Mouse (Mus musculus): ENCODE measurements around the gene Pde10a. TPM values are rescaled to one million over a fixed set of nuclear protein-coding genes. Genes with fewer than 3 reads are reported as not detected.
"Not testable (repeated sequence)": the region's sequence is repeated elsewhere in the genome, so short reads cannot be mapped to it uniquely, and the experiment has no call there.

Pde10a gene
- polyA plus RNA-seq, 1 experiment from 2014 or later: 12.5 TPM

DNA sequence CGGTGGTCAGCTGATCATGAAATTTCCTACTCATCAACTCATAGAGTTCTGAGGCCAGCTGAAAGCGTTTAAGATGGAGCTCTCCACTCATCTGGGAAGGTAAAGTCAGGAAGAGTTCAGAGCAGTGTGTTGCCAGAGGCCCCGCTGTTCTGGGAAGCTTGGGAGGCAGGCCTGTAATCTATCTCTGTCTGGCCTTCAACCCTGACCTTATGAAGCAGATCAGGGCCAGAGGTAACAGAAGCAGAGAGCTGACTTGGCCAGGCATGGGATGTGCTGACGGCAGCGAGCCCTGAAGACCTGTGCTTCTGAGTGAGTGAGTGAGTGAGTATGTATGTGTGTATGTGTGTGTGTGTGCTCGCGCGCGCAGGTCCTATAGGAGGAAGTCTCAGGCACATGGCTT is 132.5 kb downstream of the Pde10a start:
- no peak overlapping the region for H3K9ac ChIP-seq (replicated peaks)
- no peaks in the 10 kb centered on the region for H3K4me1 ChIP-seq
- H3K9me3 ChIP-seq (replicated peaks): no peaks in the 10 kb centered on the region
- H3K27ac ChIP-seq (replicated peaks): no peak overlapping the region
- H3K27me3 ChIP-seq (replicated peaks): 0 out of 2 replicates have a peak, but pooled peaks cover 3% of the 10 kb centered on the region
- no peak for ATAC-seq (ENCODE audit: low FRiP score)
- no peak overlapping the region for H3K4me3 ChIP-seq (replicated peaks)
- WGBS: 83% methylated on average over 9 of the region's 9 CpGs
- no peaks in the 10 kb centered on the region for H3K36me3 ChIP-seq
- no peak overlapping the region for H3K4me2 ChIP-seq

DNA sequence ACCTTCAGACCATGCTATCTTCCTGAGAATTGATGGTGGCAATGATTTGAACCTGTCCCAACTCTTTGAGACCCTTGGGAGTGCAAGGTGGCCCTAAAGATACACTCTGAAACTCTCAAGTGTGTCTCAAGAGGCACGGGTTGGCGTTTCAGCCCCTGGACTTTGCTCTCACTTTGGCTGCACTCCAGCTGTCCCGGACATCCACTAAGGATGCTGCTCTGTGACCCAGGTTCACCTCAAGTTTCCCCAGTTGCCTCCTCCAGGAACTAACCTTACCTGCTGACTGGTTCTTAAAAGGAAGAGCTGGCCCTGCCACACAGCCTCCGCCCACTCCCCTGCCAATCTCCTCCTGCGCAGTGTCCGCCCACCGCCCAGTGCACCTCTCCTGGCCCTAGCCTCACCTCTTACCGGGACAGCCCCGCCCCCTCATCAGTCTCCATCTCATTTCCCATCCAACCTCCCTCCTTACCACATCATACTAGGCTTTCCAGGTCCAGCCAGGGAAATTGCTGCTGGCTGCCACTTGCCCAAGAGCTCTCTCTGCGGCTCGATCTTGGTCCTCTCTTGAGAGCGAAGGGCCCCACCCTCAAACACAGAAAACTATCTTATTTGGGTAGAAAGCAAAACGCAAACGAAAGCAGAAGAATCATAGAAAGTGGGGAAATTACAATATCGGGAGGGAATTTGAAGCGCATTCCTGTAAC is 133.7 kb downstream of the Pde10a start:
- H3K9ac ChIP-seq (replicated peaks): no peak overlapping the region
- 65% methylated on average over 16 of the region's 16 CpGs for WGBS

DNA sequence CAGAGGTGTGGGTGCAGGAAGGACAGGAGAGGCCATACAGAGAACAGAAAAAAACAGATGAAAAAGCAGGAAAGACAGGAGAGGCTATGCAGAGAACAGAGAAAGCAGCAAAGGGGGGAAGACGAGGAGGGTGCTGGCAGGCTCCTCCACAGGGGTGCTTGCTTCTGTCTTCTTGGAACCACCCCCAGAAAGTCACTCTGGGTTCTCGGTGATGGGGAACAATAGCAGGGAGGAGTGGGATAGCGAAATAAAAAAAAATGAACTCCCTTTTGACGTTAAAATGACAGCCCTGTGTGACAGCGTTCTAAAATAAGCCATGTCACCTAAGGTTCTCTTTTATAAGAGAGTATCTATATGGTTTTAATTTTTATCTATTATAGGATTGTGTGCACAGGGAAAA is 141.7 kb downstream of the Pde10a start:
- 72% methylated on average over 5 of the region's 5 CpGs for WGBS
- no peak for ATAC-seq (ENCODE audit: low FRiP score)
- no peak overlapping the region for H3K4me2 ChIP-seq

More for the DNA sequence above, 133.7 kb downstream of the Pde10a start:
- Histone ChIP-seq H3K4me1 (no peaks in the 10 kb centered on the region), H3K27me3 (replicated peaks) (0 out of 2 replicates have a peak, but pooled peaks cover 3% of the 10 kb centered on the region), H3K4me2 (no peak overlapping the region), H3K9me3 (replicated peaks) (no peaks in the 10 kb centered on the region), H3K4me3 (replicated peaks) (no peak overlapping the region), H3K27ac (replicated peaks) (no peak overlapping the region), H3K36me3 (no peaks in the 10 kb centered on the region)
- no peak for ATAC-seq (ENCODE audit: low FRiP score)

DNA sequence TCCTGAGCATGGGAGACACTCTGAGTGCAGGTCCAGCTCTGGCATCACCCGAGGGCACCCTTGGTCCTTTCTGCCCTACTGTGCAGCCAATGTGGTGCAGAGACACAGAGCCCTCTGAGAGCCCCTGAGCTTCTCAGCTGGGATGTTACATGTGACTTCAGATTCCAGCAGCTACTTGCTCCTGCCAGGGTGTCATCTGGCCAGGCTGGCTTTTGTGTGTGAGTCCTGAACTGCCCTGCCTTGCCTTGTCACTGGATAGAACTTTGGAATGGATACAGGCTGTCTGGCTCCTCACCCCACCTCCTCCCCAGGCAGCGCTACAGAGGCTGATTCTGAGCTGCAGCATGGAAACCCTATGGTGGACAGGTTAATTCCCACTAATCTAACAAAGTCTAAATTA is 149.5 kb downstream of the Pde10a start:
- Histone ChIP-seq H3K27ac (replicated peaks) (no peak overlapping the region), H3K9me3 (replicated peaks) (no peaks in the 10 kb centered on the region), H3K36me3 (no peaks in the 10 kb centered on the region), H3K9ac (replicated peaks) (no peak overlapping the region), H3K4me3 (replicated peaks) (no peak overlapping the region), H3K27me3 (replicated peaks) (no peaks in the 10 kb centered on the region), H3K4me1 (no peaks in the 10 kb centered on the region), H3K4me2 (no peak overlapping the region)
- ATAC-seq (ENCODE audit: low FRiP score): no peak
- WGBS: 75% methylated on average over 2 of the region's 2 CpGs

More for the DNA sequence above, 141.7 kb downstream of the Pde10a start:
- no peaks in the 10 kb centered on the region for H3K27me3 ChIP-seq (replicated peaks)
- H3K27ac ChIP-seq (replicated peaks): no peak overlapping the region
- H3K36me3 ChIP-seq: no peaks in the 10 kb centered on the region
- H3K9ac ChIP-seq (replicated peaks): no peak overlapping the region
- no peaks in the 10 kb centered on the region for H3K4me1 ChIP-seq
- H3K9me3 ChIP-seq (replicated peaks): no peaks in the 10 kb centered on the region
- no peak overlapping the region for H3K4me3 ChIP-seq (replicated peaks)

DNA sequence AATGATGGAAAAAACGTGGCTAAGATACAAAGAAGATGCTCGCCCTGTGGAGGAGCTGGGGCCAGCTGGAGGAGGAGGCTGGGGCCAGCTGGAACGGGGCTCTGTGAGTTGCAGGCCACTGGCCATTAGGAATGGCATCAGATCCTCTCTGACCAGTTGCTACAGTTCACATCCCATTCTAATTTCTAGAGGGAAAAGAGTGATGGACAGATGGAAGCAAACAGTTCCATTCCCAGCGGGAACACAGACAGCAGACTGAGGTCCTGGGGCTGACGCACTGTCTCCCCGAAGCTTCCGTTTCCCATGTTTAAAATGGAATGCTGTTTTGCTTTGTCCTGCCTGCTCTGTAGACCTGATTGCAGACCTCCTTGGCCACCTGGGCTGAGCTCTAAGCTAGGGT is 161.2 kb downstream of the Pde10a start:
- Histone ChIP-seq H3K4me3 (replicated peaks) (no peak overlapping the region), H3K27ac (replicated peaks) (no peak overlapping the region), H3K9me3 (replicated peaks) (no peaks in the 10 kb centered on the region), H3K9ac (replicated peaks) (no peak overlapping the region), H3K27me3 (replicated peaks) (no peaks in the 10 kb centered on the region), H3K4me2 (no peak overlapping the region), H3K36me3 (no peaks in the 10 kb centered on the region), H3K4me1 (no peaks in the 10 kb centered on the region)
- no peak for ATAC-seq (ENCODE audit: low FRiP score)
- WGBS: 77% methylated on average over 7 of the region's 7 CpGs

DNA sequence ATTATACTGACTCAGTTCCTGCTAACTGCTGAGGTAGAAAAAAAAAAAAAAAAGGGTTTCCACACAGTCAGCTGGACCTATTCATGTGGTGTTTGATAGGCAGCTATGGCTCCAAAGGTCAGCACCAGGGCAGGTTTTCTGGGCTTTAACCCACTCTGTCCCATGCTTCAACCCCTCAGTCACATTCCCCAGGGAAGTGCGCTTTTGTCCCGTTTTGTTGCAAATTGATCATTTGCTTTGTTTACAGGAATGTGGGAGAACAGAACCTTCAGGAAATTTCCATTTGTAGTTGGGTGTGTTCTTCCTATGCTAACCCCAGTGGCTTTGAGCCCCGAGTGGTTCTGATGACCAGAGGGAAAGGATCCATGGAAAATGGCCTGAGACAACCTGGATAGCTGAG is 162.9 kb downstream of the Pde10a start:
- no peaks in the 10 kb centered on the region for H3K9me3 ChIP-seq (replicated peaks)
- H3K27me3 ChIP-seq (replicated peaks): no peaks in the 10 kb centered on the region
- H3K4me1 ChIP-seq: no peaks in the 10 kb centered on the region
- no peak overlapping the region for H3K4me2 ChIP-seq
- no peaks in the 10 kb centered on the region for H3K36me3 ChIP-seq
- no peak overlapping the region for H3K9ac ChIP-seq (replicated peaks)
- 56% methylated on average over 3 of the region's 3 CpGs for WGBS
- no peak overlapping the region for H3K4me3 ChIP-seq (replicated peaks)
- no peak for ATAC-seq (ENCODE audit: low FRiP score)
- H3K27ac ChIP-seq (replicated peaks): no peak overlapping the region

DNA sequence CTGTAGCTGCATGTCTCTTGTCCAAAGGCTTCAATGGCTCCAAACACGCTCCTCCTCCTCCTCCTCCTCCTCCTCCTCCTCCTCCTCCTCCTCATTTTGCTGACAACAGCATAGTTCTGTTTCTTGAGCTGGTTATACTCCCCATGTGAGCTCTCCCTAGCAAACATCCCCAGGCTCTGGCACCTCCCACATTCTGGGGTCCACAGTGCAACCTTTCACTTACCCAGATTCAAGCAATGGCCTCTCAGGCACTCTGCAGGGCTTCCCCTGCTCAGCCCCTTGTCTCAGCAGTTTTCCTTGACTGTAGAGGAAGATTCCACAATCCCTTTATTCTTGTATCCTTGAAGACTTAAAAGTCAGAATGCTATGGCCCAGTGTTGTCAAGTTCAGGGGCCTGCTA is 173.1 kb downstream of the Pde10a start:
- Histone ChIP-seq H3K36me3 (no peaks in the 10 kb centered on the region), H3K9ac (replicated peaks) (no peak overlapping the region), H3K9me3 (replicated peaks) (no peaks in the 10 kb centered on the region), H3K4me2 (no peak overlapping the region), H3K27ac (replicated peaks) (no peak overlapping the region), H3K4me1 (no peaks in the 10 kb centered on the region), H3K4me3 (replicated peaks) (no peak overlapping the region), H3K27me3 (replicated peaks) (no peaks in the 10 kb centered on the region)
- ATAC-seq (ENCODE audit: low FRiP score): no peak
- WGBS: 88% methylated on average over 1 of the region's 1 CpGs

DNA sequence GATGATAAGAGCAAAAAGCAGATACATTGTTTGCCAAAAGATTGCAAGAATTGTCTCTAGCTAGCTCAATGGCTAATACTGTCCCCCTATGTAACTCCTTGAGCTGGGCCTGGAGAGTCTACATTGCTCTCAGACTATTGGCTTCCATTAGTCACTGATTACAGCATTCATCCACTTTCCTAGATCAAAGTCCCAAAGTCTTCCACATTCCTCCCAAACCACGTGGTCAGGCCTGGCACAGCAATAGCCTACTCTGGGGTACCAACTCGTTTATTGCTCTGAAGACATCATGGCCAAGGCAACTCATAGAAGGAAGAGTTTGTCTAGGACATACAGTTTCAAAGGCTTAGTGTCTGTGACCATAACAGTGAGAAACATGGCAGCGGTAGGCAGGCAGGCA is 173.6 kb downstream of the Pde10a start:
- no peaks in the 10 kb centered on the region for H3K36me3 ChIP-seq
- H3K27me3 ChIP-seq (replicated peaks): no peaks in the 10 kb centered on the region
- H3K4me2 ChIP-seq: no peak overlapping the region
- H3K4me3 ChIP-seq (replicated peaks): no peak overlapping the region
- no peaks in the 10 kb centered on the region for H3K9me3 ChIP-seq (replicated peaks)
- no peak overlapping the region for H3K9ac ChIP-seq (replicated peaks)
- ATAC-seq (ENCODE audit: low FRiP score): no peak
- 85% methylated on average over 3 of the region's 3 CpGs for WGBS
- no peaks in the 10 kb centered on the region for H3K4me1 ChIP-seq
- H3K27ac ChIP-seq (replicated peaks): no peak overlapping the region

DNA sequence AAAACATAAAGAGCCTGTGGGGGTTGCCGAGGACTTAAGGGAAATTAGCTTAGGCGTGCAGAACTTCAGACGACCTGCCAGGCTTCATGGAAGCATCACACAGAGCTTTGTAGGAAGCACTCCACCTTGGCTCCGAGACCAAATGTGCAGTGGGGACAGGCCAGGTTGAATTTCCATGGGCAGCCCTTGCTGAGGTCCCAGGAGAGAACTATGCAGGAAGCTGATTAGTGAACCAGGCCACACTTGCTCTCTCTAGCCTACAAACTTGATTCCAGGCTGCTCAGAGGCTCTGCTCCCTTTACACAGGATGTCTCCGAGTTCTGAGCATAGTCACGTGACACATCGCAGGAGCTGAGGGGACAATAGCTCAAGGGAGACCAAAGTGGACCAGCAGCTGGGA is 175.9 kb downstream of the Pde10a start:
- Histone ChIP-seq H3K36me3 (no peaks in the 10 kb centered on the region), H3K4me1 (no peaks in the 10 kb centered on the region), H3K27me3 (replicated peaks) (no peaks in the 10 kb centered on the region), H3K9me3 (replicated peaks) (no peaks in the 10 kb centered on the region), H3K4me3 (replicated peaks) (no peak overlapping the region), H3K4me2 (no peak overlapping the region), H3K9ac (replicated peaks) (no peak overlapping the region), H3K27ac (replicated peaks) (no peak overlapping the region)
- WGBS: 63% methylated on average over 7 of the region's 7 CpGs
- no peak for ATAC-seq (ENCODE audit: low FRiP score)

DNA sequence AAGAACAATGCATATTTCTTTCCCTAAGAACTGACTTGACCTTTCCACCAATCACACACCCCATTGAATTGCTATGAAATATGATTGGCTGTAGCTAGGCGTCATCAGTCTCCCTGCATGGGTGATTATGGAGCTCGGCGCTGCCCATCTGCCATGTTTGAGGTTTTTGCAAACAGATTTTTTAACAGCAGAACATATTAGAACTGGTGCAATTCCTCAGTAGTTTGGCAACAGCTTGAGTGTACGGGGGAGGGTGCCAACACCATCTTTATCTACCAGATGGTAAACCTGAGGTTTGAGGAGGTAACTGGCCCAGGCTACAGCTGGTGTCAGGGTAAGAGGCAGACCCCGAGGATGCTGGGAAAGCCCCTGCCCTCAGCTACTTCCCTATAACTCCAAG is 177.3 kb downstream of the Pde10a start:
- Histone ChIP-seq H3K9me3 (replicated peaks) (no peaks in the 10 kb centered on the region), H3K4me1 (no peaks in the 10 kb centered on the region), H3K9ac (replicated peaks) (no peak overlapping the region), H3K4me3 (replicated peaks) (no peak overlapping the region), H3K27ac (replicated peaks) (no peak overlapping the region), H3K36me3 (no peaks in the 10 kb centered on the region), H3K27me3 (replicated peaks) (no peaks in the 10 kb centered on the region), H3K4me2 (no peak overlapping the region)
- WGBS: 86% methylated on average over 5 of the region's 5 CpGs
- ATAC-seq (ENCODE audit: low FRiP score): no peak

DNA sequence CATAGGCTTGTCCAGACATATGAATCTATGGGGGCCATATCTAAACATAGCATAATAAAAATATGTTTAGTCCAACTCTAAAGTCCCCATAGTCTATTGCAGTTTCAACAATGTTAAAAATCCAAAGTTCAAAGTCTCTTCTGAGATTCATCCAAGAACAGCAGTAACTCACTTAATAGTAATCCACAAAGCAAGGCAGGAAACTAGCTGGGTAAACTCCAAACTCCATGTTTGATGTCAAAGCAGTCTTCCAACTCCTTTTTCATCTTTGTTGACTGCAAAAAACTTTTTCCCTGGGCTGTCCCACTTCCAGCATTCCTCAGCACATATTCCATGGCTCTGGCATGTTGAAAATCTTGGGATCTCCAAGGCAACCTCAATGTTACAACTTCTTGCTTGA is 182.8 kb downstream of the Pde10a start:
- no peak overlapping the region for H3K27ac ChIP-seq (replicated peaks)
- H3K4me1 ChIP-seq: no peaks in the 10 kb centered on the region
- no peak overlapping the region for H3K4me2 ChIP-seq
- no peaks in the 10 kb centered on the region for H3K9me3 ChIP-seq (replicated peaks)
- no peaks in the 10 kb centered on the region for H3K27me3 ChIP-seq (replicated peaks)
- H3K4me3 ChIP-seq (replicated peaks): no peak overlapping the region
- no peaks in the 10 kb centered on the region for H3K36me3 ChIP-seq
- H3K9ac ChIP-seq (replicated peaks): no peak overlapping the region
- no peak for ATAC-seq (ENCODE audit: low FRiP score)

DNA sequence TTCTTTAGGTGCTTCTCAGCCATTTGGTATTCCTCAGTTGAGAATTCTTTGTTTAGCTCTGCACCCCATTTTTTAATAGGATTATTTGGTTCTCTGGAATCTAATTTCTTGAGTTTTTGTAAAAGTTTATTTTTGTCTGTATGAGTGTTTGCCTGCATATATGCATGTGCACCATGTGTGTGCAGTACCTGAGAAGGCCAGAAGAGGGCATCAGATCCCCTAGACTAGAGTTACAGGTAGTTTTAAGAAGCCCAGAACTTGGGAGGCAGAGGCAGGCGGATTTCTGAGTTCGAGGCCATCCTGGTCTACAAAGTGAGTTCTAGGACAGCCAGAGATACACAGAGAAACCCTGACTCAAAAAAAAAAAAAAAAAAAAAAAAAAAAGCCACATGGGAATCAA is 187.6 kb downstream of the Pde10a start:
- not testable (repeated sequence) for H3K4me3 ChIP-seq (replicated peaks); H3K9ac ChIP-seq (replicated peaks); H3K4me2 ChIP-seq; H3K27me3 ChIP-seq (replicated peaks); H3K9me3 ChIP-seq (replicated peaks); H3K36me3 ChIP-seq; ATAC-seq (ENCODE audit: low FRiP score); H3K27ac ChIP-seq (replicated peaks); H3K4me1 ChIP-seq
- WGBS: 98% methylated on average over 2 of the region's 2 CpGs

Measured in neural tube, embryonic 15.5 days (tissue).